24 mouse cellular contexts compared by ENCODE assay signal in the genomic region with DNA sequence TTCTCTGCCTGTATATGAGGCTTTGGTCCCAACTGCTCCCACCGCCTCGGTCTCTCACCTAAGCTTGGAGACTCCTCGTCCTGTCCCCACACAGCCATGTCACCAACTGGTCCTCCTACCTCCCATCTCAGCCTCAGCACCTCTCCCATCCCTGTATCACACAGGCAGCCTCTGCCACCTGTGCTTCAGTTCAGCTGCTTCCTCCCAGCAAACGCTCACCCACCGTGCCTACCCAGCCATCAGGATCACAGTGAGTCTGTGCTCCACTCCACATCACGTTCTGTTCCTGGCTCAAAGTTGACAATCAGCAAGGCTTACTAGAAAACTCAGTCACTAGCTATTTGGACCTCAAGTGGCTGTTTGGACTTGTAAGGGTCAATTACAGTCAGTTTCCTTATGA.
DNase-seq lines count a peak whose midpoint lies in the region; ATAC-seq and TF ChIP-seq lines count a peak whose summit lies in the region.
"Had no signal": no experiment of that assay in that cellular context is flagged by ENCODE, and none has a peak within 500 bp of the region (broad histone marks: within the 10 kb centered on the region; RNA-seq: fewer than 3 reads in every experiment).

No protein-coding gene starts in this region.

- no peak for TF ChIP-seq RAD21 in CH12.LX (IDR thresholded peaks at IDR 0.05; ENCODE audit: low read depth, low read length)

- no peak for ATAC-seq in midbrain, embryonic 15.5 days (replicated peaks)
- ATAC-seq: forebrain, embryonic 15.5 days had no signal

- no peaks in the 10 kb centered on the region for H3K9me3 ChIP-seq in CH12.LX (replicated peaks; ENCODE audit: low read length)
- no peaks in the 10 kb centered on the region for H3K9me3 ChIP-seq in midbrain, embryonic 15.5 days
- H3K9me3 ChIP-seq: embryonic facial prominence, embryonic 10.5 days; embryonic facial prominence, embryonic 13.5 days; forebrain, embryonic 12.5 days; forebrain, embryonic 15.5 days; hindbrain, embryonic 12.5 days; hindbrain, embryonic 15.5 days had no signal

- peaks cover 32 to 96% of the 10 kb centered on the region in 2 experiments for H3K4me1 ChIP-seq in CH12.LX (ENCODE audit: control insufficient read depth in 1 of 2, insufficient read depth in 2 of 2)
- peaks cover 6% of the 10 kb centered on the region; the same call in 1 of the 2 replicates for H3K4me1 ChIP-seq in small intestine, adult 2 months (ENCODE audit: control insufficient read depth, insufficient read depth, insufficient read length, low read length)
- H3K4me1 ChIP-seq in midbrain, embryonic 15.5 days = no peaks in the 10 kb centered on the region
- H3K4me1 ChIP-seq: embryonic facial prominence, embryonic 13.5 days; forebrain, embryonic 12.5 days; forebrain, embryonic 15.5 days; hindbrain, embryonic 12.5 days; hindbrain, embryonic 15.5 days had no signal

- peaks cover 73% of the 10 kb centered on the region for H3K79me2 ChIP-seq in CH12.LX (replicated peaks; ENCODE audit: control insufficient read depth, extremely low read depth, insufficient read depth, poor library complexity, severe bottlenecking)

- peak overlapping the region in 1 of 3 experiments; percentile 6 for H3K4me3 ChIP-seq in CH12.LX (replicated peaks in 1 of 3; ENCODE audit: low read depth in 2 of 3, low read length in 2 of 3, poor library complexity in 1 of 3)
- no peak overlapping the region for H3K4me3 ChIP-seq in small intestine, adult 2 months (ENCODE audit: low read depth, low read length)
- no peak overlapping the region for H3K4me3 ChIP-seq in midbrain, embryonic 15.5 days
- H3K4me3 ChIP-seq: embryonic facial prominence, embryonic 10.5 days; embryonic facial prominence, embryonic 13.5 days; erythroblast, embryonic 14.5 days; forebrain, embryonic 12.5 days; forebrain, embryonic 15.5 days; hindbrain, embryonic 12.5 days; hindbrain, embryonic 15.5 days had no signal

- dilution Hi-C loops in CH12.LX (cut with MboI; ENCODE audit: extremely low pct_ligation_motif_present, extremely low pct_unique_long_range_greater_than_20kb, low sequenced_read_pairs) = no loop called here

- TF ChIP-seq EP300 in CH12.LX (IDR thresholded peaks at IDR 0.05; ENCODE audit: low read length) = no peak

- no peaks in the 10 kb centered on the region for H3K27me3 ChIP-seq in CH12.LX (replicated peaks)
- H3K27me3 ChIP-seq in small intestine, adult 2 months (ENCODE audit: control insufficient read depth, insufficient read depth, low read length) = no peaks in the 10 kb centered on the region
- no peaks in the 10 kb centered on the region for H3K27me3 ChIP-seq in midbrain, embryonic 15.5 days (replicated peaks)
- H3K27me3 ChIP-seq: embryonic facial prominence, embryonic 13.5 days; forebrain, embryonic 12.5 days; forebrain, embryonic 15.5 days; hindbrain, embryonic 12.5 days; hindbrain, embryonic 15.5 days had no signal

- whole genome bisulfite sequencing in small intestine, adult 2 months = 85% methylated on average over 6 of the region's 6 CpGs
- 87% methylated on average over 6 of the region's 6 CpGs for WGBS in midbrain, embryonic 15.5 days

- H3K9ac ChIP-seq in CH12.LX (ENCODE audit: insufficient read depth, low read depth) = peak overlapping the region; percentile 23; the same call in 1 of the 2 replicates
- H3K9ac ChIP-seq in midbrain, embryonic 15.5 days = no peak overlapping the region
- H3K9ac ChIP-seq: embryonic facial prominence, embryonic 13.5 days; forebrain, embryonic 12.5 days; forebrain, embryonic 15.5 days; hindbrain, embryonic 12.5 days; hindbrain, embryonic 15.5 days had no signal

- peaks cover 76 to 100% of the 10 kb centered on the region in 2 experiments for H3K36me3 ChIP-seq in CH12.LX (replicated peaks in 1 of 2; ENCODE audit: control insufficient read depth in 1 of 2, insufficient read depth in 1 of 2, low read length in 1 of 2)
- no peaks in the 10 kb centered on the region for H3K36me3 ChIP-seq in small intestine, adult 2 months (ENCODE audit: control insufficient read depth, insufficient read depth, low read length)
- no peaks in the 10 kb centered on the region for H3K36me3 ChIP-seq in midbrain, embryonic 15.5 days (replicated peaks)
- H3K36me3 ChIP-seq: embryonic facial prominence, embryonic 10.5 days; forebrain, embryonic 12.5 days; forebrain, embryonic 15.5 days; hindbrain, embryonic 12.5 days; hindbrain, embryonic 15.5 days had no signal

- TF ChIP-seq CTCF in CH12.LX (conservative IDR thresholded peaks at IDR 0.05 in 1 of 2, IDR thresholded peaks at IDR 0.05 in 1 of 2; ENCODE audit: low read depth in 2 of 2, low read length in 2 of 2) = no peak
- no peak for TF ChIP-seq CTCF in small intestine, adult 2 months (IDR thresholded peaks at IDR 0.05; ENCODE audit: extremely low read depth, insufficient read length, insufficient replicate concordance, low read depth, low read length)

- H3K27ac ChIP-seq in CH12.LX (ENCODE audit: insufficient read depth, low read depth) = peak overlapping the region; percentile 78
- H3K27ac ChIP-seq in small intestine, adult 2 months (ENCODE audit: insufficient read depth, low read depth, low read length) = peak overlapping the region; percentile 32; the same call in 1 of the 2 replicates
- H3K27ac ChIP-seq in midbrain, embryonic 15.5 days = no peak overlapping the region
- H3K27ac ChIP-seq: embryonic facial prominence, embryonic 10.5 days; embryonic facial prominence, embryonic 13.5 days; forebrain, embryonic 12.5 days; forebrain, embryonic 15.5 days; hindbrain, embryonic 12.5 days; hindbrain, embryonic 15.5 days had no signal

- no peak overlapping the region for H3K4me2 ChIP-seq in CH12.LX (ENCODE audit: insufficient read depth, low read depth, poor library complexity, severe bottlenecking)
- no peak overlapping the region for H3K4me2 ChIP-seq in midbrain, embryonic 15.5 days
- H3K4me2 ChIP-seq: embryonic facial prominence, embryonic 13.5 days; forebrain, embryonic 12.5 days; forebrain, embryonic 15.5 days; heart, embryonic 11.5 days; hindbrain, embryonic 12.5 days; hindbrain, embryonic 15.5 days had no signal

- peak; percentile 23 for DNase-seq in retina, postnatal 1 day
- DNase-seq in retina, embryonic 14.5 days (ENCODE audit: low spot score) = no peak
- no peak for DNase-seq in CH12.LX (ENCODE audit: extremely low read depth)
- peak; percentile 53 for DNase-seq in thymus, postnatal 25 days
- no peak for DNase-seq in gastrocnemius, postnatal 25 days
- DNase-seq in left cerebral cortex, adult 8-10 months (ENCODE audit: low spot score in 2 of 2) = no peak
- DNase-seq: adrenal gland, adult 8-10 months; adrenal gland, postnatal 25 days; cerebellum, adult 11-12 months; cerebellum, adult 8-10 months; cerebellum, postnatal 10 days; cerebellum, postnatal 36 days; embryo, embryonic 11 days; gastrocnemius, postnatal 10 days had no signal

- in situ Hi-C loops in CH12.LX (cut with MboI; ENCODE audit: low pct_ligation_motif_present, low pct_unique_long_range_greater_than_20kb, low sequenced_read_pairs) = loop anchor here (10.0 kb wide), 1 partner anchor 100 kb away; no protein-coding TSS in a partner anchor

- peak; percentile 19; the same call in 1 of the 2 replicates for TF ChIP-seq POLR2A in CH12.LX (IDR thresholded peaks at IDR 0.05; ENCODE audit: low read depth, low read length)
- TF ChIP-seq POLR2A in small intestine, adult 2 months (IDR thresholded peaks at IDR 0.05; ENCODE audit: low read depth, low read length) = no peak

TF ChIP-seq in CH12.LX, 34 proteins besides CTCF, POLR2A, EP300 and RAD21:
- TF ChIP-seq GABPA (IDR thresholded peaks at IDR 0.05; ENCODE audit: insufficient replicate concordance, low read depth, low read length) = no peak
- TF ChIP-seq ZNF384 (IDR thresholded peaks at IDR 0.05; ENCODE audit: low read depth, low read length) = no peak
- TF ChIP-seq MAFK (IDR thresholded peaks at IDR 0.05; ENCODE audit: insufficient replicate concordance, low read length) = no peak
- TF ChIP-seq CHD2 (IDR thresholded peaks at IDR 0.05; ENCODE audit: low read length) = no peak
- TF ChIP-seq JUN (IDR thresholded peaks at IDR 0.05; ENCODE audit: insufficient read depth, low read depth, low read length) = no peak
- 0 out of 2 replicates have a peak, but pooled peaks have one; percentile 6 for TF ChIP-seq NELFE (IDR thresholded peaks at IDR 0.05; ENCODE audit: low read depth, low read length)
- TF ChIP-seq UBTF (IDR thresholded peaks at IDR 0.05; ENCODE audit: low read depth, low read length) = no peak

Comparison
In these comparisons a context has a peak if more than half of its experiments do, and no peak if none do; other contexts are left out.
1. DNase-seq: peak in retina, postnatal 1 day (single experiment) and thymus, postnatal 25 days (single experiment); none in retina, embryonic 14.5 days (single experiment), CH12.LX (single experiment), gastrocnemius, postnatal 25 days (single experiment) and left cerebral cortex, adult 8-10 months (0 of 2).